In genomic region chr2:17986694-17987093, GRCm38 (mm10) we compare ENCODE assay signal across 29 mouse cellular contexts. TPM values are rescaled to one million over a fixed set of nuclear protein-coding genes. Genes with fewer than 3 reads are reported as not detected.
DNase-seq lines count a peak whose midpoint lies in the region; ATAC-seq lines count a peak whose summit lies in the region.
"Had no signal": no experiment of that assay in that cellular context is flagged by ENCODE, and none has a peak within 500 bp of the region (broad histone marks: within the 10 kb centered on the region; RNA-seq: fewer than 3 reads in every experiment).

No protein-coding gene starts in this region.

- H3K4me1 ChIP-seq in midbrain, embryonic 11.5 days (ENCODE audit: control insufficient read depth, insufficient read depth, low read length) = no peaks in the 10 kb centered on the region
- H3K4me1 ChIP-seq in midbrain, embryonic 14.5 days (ENCODE audit: control insufficient read depth, insufficient read depth, low read length) = no peaks in the 10 kb centered on the region
- H3K4me1 ChIP-seq in intestine, embryonic 16.5 days (ENCODE audit: control insufficient read depth, insufficient read depth, low read length) = no peaks in the 10 kb centered on the region
- H3K4me1 ChIP-seq: embryonic facial prominence, embryonic 13.5 days; embryonic facial prominence, embryonic 15.5 days; forebrain, embryonic 10.5 days; forebrain, embryonic 13.5 days; forebrain, embryonic 15.5 days had no signal

- no peak for ATAC-seq in midbrain, embryonic 11.5 days (ENCODE audit: low FRiP score)
- ATAC-seq in midbrain, embryonic 14.5 days (ENCODE audit: low FRiP score, low TSS enrichment) = no peak
- peak; percentile 77 for ATAC-seq in intestine, embryonic 16.5 days
- ATAC-seq: forebrain, embryonic 13.5 days; forebrain, embryonic 15.5 days; forebrain, postnatal 0 days had no signal

- no peak overlapping the region for H3K27ac ChIP-seq in midbrain, embryonic 11.5 days (ENCODE audit: low read depth, low read length)
- H3K27ac ChIP-seq in midbrain, embryonic 14.5 days (replicated peaks; ENCODE audit: low read depth, low read length) = no peak overlapping the region
- H3K27ac ChIP-seq in intestine, embryonic 16.5 days (ENCODE audit: low read length) = no peak overlapping the region
- H3K27ac ChIP-seq: embryonic facial prominence, embryonic 13.5 days; embryonic facial prominence, embryonic 15.5 days; forebrain, embryonic 10.5 days; forebrain, embryonic 13.5 days; forebrain, embryonic 15.5 days had no signal

- H3K36me3 ChIP-seq in midbrain, embryonic 11.5 days (ENCODE audit: control insufficient read depth, insufficient read depth, low read length) = no peaks in the 10 kb centered on the region
- H3K36me3 ChIP-seq in midbrain, embryonic 14.5 days (ENCODE audit: control insufficient read depth, insufficient read depth, low read length) = no peaks in the 10 kb centered on the region
- no peaks in the 10 kb centered on the region for H3K36me3 ChIP-seq in intestine, embryonic 16.5 days (ENCODE audit: control insufficient read depth, insufficient read depth, low read length)
- H3K36me3 ChIP-seq: embryonic facial prominence, embryonic 13.5 days; embryonic facial prominence, embryonic 15.5 days; forebrain, embryonic 10.5 days; forebrain, embryonic 15.5 days had no signal

- 83% methylated on average over 3 of the region's 3 CpGs for WGBS in midbrain, embryonic 11.5 days
- WGBS in midbrain, embryonic 14.5 days = 92% methylated on average over 3 of the region's 3 CpGs
- WGBS in intestine, embryonic 16.5 days = 78% methylated on average over 3 of the region's 3 CpGs

- H3K9ac ChIP-seq in midbrain, embryonic 11.5 days (ENCODE audit: low read length) = no peak overlapping the region
- H3K9ac ChIP-seq in midbrain, embryonic 14.5 days (replicated peaks; ENCODE audit: low read length) = no peak overlapping the region
- no peak overlapping the region for H3K9ac ChIP-seq in intestine, embryonic 16.5 days (ENCODE audit: low read depth, low read length)
- H3K9ac ChIP-seq: embryonic facial prominence, embryonic 13.5 days; embryonic facial prominence, embryonic 15.5 days; forebrain, embryonic 13.5 days; forebrain, embryonic 15.5 days; forebrain, postnatal 0 days had no signal

- DNase-seq in midbrain, embryonic 11.5 days (ENCODE audit: low spot score, missing footprints) = peak; percentile 39
- no peak for DNase-seq in midbrain, embryonic 14.5 days
- DNase-seq in heart, adult 18-20 months = no peak
- no peak for DNase-seq in ovary, postnatal 10 days (ENCODE audit: low spot score)
- DNase-seq: adrenal gland, adult 2 months; adrenal gland, postnatal 10 days; adrenal gland, postnatal 25 days; cerebellum, adult 11 months; cerebellum, adult 18-20 months; cerebellum, adult 8-10 months; cerebellum, adult 9-11 months; cerebellum, postnatal 14 days; cerebellum, postnatal 36 days; embryo, embryonic 11 days; forebrain, postnatal 0 days had no signal

- H3K27me3 ChIP-seq in midbrain, embryonic 11.5 days (ENCODE audit: control insufficient read depth, insufficient read depth, low read length) = no peaks in the 10 kb centered on the region
- H3K27me3 ChIP-seq in midbrain, embryonic 14.5 days (ENCODE audit: control insufficient read depth, insufficient read depth, low read length) = no peaks in the 10 kb centered on the region
- H3K27me3 ChIP-seq in intestine, embryonic 16.5 days (replicated peaks; ENCODE audit: control insufficient read depth, insufficient read depth, low read length) = no peaks in the 10 kb centered on the region
- H3K27me3 ChIP-seq: embryonic facial prominence, embryonic 13.5 days; embryonic facial prominence, embryonic 15.5 days; forebrain, embryonic 13.5 days; forebrain, embryonic 15.5 days had no signal

- no peaks in the 10 kb centered on the region for H3K9me3 ChIP-seq in midbrain, embryonic 11.5 days (ENCODE audit: control insufficient read depth, low read length)
- H3K9me3 ChIP-seq in midbrain, embryonic 14.5 days (ENCODE audit: control insufficient read depth, low read length) = peaks cover 3% of the 10 kb centered on the region; the same call in 1 of the 2 replicates
- H3K9me3 ChIP-seq in intestine, embryonic 16.5 days (ENCODE audit: control insufficient read depth, low read length) = no peaks in the 10 kb centered on the region
- H3K9me3 ChIP-seq: embryonic facial prominence, embryonic 13.5 days; embryonic facial prominence, embryonic 15.5 days; forebrain, embryonic 10.5 days; forebrain, embryonic 13.5 days; forebrain, embryonic 15.5 days had no signal

- no peak overlapping the region for H3K4me2 ChIP-seq in midbrain, embryonic 11.5 days
- no peak overlapping the region for H3K4me2 ChIP-seq in midbrain, embryonic 14.5 days (ENCODE audit: low read length)
- H3K4me2 ChIP-seq in intestine, embryonic 16.5 days (ENCODE audit: low read depth, low read length) = no peak overlapping the region
- H3K4me2 ChIP-seq: embryonic facial prominence, embryonic 13.5 days; embryonic facial prominence, embryonic 15.5 days; forebrain, embryonic 13.5 days; forebrain, embryonic 15.5 days had no signal

- no peak overlapping the region for H3K4me3 ChIP-seq in midbrain, embryonic 11.5 days (ENCODE audit: low read depth, low read length)
- H3K4me3 ChIP-seq in midbrain, embryonic 14.5 days (replicated peaks; ENCODE audit: low read depth, low read length) = no peak overlapping the region
- no peak overlapping the region for H3K4me3 ChIP-seq in intestine, embryonic 16.5 days (ENCODE audit: low read length)
- H3K4me3 ChIP-seq: embryonic facial prominence, embryonic 13.5 days; embryonic facial prominence, embryonic 15.5 days; erythroblast, embryonic 14.5 days; forebrain, embryonic 10.5 days; forebrain, embryonic 13.5 days; forebrain, embryonic 15.5 days had no signal

RNA-seq across cellular contexts. Expression of gene H2al2a, which starts 10.1 kb away (rescaled TPM):
- polyA plus RNA-seq in midbrain, embryonic 11.5 days (2014; fragmentation: Nextera tagmentation; extraction: Ambion mirVana) = not detected in 2 replicates
- not detected in 2 replicates for polyA plus RNA-seq in midbrain, embryonic 14.5 days (2014; fragmentation: Nextera tagmentation; extraction: Ambion mirVana)
- not detected in 2 replicates for polyA plus RNA-seq in intestine, embryonic 16.5 days (2015; fragmentation: Nextera tagmentation; extraction: Ambion mirVana)
- not detected for total RNA-seq in heart, adult 18-20 months (2021)
- total RNA-seq: adrenal gland, adult 2 months; adrenal gland, postnatal 10 days; adrenal gland, postnatal 25 days; adrenal gland, postnatal 4 days; common myeloid progenitor, adult 5-6 weeks; ES-E14; forebrain, postnatal 0 days; MEL had no signal
- polyA plus RNA-seq: adrenal gland, adult 2 months; brain, embryonic 14.5 days; C2C12; embryonic facial prominence, embryonic 11.5 days; embryonic facial prominence, embryonic 13.5 days; embryonic facial prominence, embryonic 15.5 days; erythroblast, embryonic 14.5 days; forebrain, embryonic 10.5 days; forebrain, embryonic 13.5 days; forebrain, embryonic 15.5 days; forebrain, postnatal 0 days had no signal

RNA-seq across cellular contexts. Expression of gene A930004D18Rik, which starts 50.8 kb away (rescaled TPM):
- polyA plus RNA-seq in midbrain, embryonic 11.5 days (2014; fragmentation: Nextera tagmentation; extraction: Ambion mirVana) = 10.5 and 11.6 TPM in 2 replicates
- polyA plus RNA-seq in midbrain, embryonic 14.5 days (2014; fragmentation: Nextera tagmentation; extraction: Ambion mirVana) = 7.9 and 9.2 TPM in 2 replicates
- polyA plus RNA-seq in intestine, embryonic 16.5 days (2015; fragmentation: Nextera tagmentation; extraction: Ambion mirVana) = 9.8 and 11.5 TPM in 2 replicates
- total RNA-seq in heart, adult 18-20 months (2021) = 1 to 10 TPM; 3.4 to 4.3 TPM
- polyA plus RNA-seq: erythroblast, embryonic 14.5 days had no signal
